Mouse (Mus musculus) liver, adult (tissue): Measurements from ENCODE around the gene Ints5.

Experiments
- GATA4 ChIP-seq: IDR thresholded peaks from 2 replicates; pipeline ENCODE4 v1.6.1; 2014; ENCODE audit warnings: mild to moderate bottlenecking, low read length; ENCODE audit not compliant: insufficient replicate concordance

Gene Ints5

DNA sequence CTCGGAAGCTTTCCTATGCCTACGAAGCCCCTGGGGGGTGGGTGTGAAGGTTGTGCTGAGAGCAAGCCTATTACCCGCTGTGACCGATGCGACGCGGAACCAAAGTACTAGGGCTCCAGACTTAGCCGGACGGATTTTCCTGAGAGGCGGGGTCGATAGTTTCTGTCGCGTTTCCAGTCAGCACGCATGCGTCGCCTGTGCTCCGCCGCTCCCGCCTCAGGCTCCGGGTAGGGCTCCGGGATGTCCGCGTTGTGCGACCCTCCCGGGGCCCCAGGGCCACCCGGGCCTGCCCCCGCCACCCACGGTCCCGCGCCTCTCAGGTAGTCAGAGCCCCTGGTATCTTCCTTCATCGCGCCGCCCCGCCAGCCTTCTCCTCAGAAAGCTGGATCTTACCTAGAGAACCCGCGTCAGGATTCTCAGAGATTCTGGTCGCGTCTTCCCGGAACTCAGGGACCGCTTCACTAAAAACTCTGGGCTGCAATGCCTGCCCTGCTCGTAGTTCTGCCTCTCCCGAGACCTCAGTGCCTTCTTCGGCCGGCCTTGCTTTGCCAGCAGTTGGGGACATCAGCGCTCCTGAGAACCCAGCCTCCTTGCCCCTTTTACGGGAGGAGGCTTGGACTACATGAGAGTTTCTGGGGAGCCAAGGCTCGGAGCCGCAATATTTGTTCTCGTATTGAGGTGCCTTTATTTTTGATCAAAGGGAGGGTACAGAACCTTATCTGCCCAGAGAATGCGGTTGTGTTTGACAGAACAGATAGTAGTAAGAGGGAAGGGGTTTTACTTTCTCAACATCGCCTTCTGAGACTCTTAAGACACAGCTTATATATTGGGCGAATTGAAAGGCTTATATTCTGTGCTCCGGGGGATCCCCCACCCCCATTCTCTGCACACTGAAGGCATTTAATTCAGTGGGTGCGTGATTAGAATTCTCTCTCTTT lies at the start of gene Ints5:
Ints5 (plus strand) TSS at position 177 of the 938 bp plus-strand sequence.
- no peak for TF ChIP-seq GATA4

DNA sequence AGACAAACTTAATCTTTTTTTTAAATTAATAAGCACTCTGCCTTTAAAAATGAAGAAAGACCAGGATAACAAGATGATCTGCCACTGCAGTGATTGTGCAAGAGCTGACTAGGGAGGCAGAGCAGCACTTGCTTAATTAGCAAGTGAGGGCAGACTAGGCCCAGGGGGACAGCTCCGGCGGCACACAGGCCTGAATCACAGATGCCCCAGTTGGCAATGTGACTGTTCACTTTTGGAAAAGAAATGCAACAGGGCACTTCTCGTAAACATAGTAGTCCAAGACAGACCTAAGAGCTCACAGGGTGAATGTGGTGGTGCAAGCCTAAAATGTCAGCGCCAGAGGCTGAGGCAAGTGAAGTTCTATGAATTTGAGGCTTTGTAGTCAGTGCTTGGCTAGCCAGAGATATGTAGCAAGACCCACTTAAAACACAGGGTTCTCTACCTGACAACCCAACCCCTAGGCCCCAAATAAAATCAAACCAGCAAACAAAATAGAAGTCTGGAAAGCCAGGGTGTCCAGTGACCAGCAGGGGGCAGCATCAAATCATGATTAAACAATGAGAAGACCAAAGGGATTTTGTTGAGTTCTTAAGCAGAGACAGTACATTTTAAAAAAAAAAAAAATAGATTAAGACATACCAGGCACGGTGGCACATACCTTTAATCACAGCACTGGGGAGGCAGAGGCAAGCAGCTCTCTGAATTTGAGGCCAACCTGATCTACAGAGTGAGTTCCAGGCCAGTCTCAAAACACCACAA lies 48.3 kb upstream of the Ints5 start:
- no peak for TF ChIP-seq GATA4

DNA sequence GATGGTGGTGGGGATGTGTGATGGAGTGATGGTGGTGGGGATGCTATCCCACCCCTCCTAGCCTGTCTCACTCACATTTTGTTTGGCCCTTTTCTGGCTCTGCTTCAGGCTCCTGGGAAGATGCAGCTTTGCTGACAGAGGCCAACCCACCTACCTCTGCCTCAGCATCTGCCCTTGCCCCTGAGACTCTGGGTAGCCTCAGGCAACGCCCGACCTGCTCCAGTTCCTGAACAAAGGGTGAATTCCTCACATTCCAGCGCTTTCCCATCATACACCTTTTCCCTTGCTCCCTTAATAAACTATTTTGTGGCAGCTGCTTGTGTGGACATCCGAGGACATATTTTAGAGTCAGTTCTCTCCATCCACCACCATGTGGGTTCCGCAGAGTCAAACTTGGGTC lies 44.4 kb upstream of the Ints5 start:
- TF ChIP-seq GATA4 = no peak

DNA sequence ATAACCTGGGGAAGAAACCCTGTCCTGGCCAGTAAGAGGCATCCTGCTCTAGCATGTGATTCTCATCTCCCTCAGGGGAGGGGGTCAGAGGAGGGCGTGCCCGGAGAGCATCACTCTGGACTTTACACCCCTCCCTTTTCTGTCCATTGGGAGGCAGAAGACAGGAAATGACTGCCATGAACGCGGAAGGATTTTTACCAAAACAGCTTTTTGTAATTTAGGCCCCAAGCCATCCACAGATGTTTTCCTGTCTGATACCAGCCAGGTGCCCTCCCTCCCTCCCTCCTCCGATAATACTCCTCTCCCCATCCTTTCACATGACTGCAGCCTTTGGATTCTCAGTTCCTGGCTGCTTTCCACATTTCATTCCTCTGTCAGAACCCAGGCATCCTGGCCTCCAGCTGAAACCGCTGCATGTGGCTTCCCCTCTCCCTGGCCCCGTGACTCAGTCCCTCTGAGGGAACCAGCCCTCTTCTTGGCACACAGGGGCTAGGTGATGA lies 42.4 kb upstream of the Ints5 start, which contains the start of gene Lrrn4cl:
Lrrn4cl (plus strand) TSS at position 367 of the 500 bp plus-strand sequence.
- no peak for TF ChIP-seq GATA4

DNA sequence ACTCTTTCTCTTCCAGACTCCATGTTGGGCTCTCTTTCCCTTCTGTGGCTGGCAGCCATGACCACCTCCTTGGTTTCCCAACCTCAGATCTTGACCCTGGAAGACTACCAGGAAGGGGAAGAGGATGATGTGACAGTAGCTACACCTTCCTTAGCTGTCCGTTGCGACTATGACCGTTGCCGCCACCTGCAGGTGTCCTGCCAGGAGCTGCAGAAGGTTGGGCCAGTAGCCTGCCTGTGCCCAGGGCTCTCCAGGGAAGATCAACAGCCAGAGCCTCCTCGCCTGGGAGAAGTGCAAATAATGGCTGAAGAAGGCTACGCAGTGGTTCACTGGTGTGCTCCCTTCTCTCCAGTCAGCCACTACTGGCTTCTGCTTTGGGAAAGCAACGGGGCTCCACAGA lies 41.2 kb upstream of the Ints5 start:
- TF ChIP-seq GATA4 = no peak

DNA sequence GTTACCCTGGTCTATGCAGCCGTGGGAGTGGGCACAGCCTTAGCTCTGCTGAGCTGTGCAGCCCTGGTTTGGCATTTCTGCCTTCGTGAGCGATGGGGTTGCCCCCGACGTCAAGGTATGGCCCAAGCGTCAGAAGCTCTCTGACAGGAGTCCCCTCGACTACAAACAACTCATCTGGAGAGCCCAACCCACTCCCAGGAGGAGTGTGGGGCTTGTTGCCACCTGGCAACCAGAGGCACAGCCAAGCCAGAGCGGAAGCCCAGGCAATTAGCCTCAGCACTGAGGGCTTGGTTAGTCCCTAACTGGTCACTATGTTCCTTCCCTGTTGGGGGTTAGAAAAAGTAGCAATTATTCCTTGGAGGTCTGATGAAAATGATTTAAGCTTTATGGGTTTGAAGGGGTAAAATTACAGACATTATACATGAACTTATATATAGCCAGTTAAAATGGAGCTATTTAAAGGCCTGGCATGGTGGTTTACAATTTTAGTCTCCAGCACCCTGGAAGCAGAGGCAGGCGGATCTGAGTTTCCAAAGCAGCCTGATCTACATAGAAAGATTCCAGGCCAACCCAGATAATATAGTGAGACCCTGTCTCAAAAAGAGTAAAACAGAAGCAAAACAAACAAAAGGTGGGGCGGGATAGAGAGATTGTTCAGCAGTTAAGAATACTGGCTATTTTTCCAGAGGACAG lies 40.4 kb upstream of the Ints5 start:
- TF ChIP-seq GATA4 = no peak

DNA sequence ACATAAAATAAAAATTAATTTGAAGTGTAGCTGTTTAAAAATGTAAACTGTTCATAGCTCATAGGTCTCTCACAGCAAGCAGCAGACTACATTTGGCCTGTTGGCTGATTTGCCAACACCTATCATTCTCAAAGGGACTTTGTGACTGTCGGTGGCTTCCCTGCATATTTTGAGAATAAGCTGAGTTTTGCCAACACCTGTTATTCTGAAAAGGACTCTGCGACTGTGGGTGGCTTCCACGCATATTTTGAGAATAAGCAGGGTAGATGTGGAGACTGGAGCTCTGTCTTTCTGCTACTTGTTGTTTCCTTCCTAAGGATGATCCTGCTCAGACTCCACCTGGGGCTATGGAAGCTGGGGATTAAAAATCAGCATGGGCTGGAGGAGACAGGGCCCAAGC lies 39.7 kb upstream of the Ints5 start:
- TF ChIP-seq GATA4 = no peak

DNA sequence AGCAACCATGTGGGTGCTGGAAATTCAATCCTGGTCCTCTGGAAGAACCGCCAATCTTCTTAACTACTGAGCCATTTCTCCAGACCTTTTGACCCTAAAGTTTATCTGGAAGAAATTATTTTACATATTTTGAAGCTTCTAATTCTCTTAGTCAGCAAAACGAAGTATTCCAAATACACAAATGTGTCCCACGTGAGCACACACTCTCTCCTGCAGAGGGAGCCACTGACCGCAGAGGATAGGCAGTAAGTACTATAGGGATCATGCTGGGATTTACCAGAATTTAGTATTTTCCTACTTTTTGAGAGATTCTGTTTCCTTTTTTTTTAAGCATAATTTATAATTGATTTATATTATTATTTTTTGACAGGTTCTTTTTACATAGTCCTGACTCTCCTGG lies 35.1 kb upstream of the Ints5 start:
- TF ChIP-seq GATA4 = no peak

DNA sequence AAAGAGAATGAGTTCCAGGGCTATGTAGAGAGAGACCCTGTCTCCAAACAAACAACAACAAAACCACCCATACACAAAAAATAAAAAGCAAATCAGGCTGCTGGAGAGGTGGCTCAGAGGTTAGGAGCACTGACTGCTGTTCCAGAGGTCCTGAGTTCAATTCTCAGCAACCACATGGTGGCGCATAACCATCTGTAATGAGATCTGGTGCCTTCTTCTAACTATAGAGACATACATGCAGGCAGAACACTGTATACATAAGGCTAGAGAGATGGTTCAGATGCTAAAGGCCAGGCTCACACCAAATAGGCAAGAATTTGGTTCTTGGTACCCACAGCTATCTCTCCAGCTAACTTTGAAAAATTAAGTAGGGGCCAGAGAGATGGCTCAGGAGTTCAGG lies 33.8 kb upstream of the Ints5 start:
- TF ChIP-seq GATA4 = no peak

DNA sequence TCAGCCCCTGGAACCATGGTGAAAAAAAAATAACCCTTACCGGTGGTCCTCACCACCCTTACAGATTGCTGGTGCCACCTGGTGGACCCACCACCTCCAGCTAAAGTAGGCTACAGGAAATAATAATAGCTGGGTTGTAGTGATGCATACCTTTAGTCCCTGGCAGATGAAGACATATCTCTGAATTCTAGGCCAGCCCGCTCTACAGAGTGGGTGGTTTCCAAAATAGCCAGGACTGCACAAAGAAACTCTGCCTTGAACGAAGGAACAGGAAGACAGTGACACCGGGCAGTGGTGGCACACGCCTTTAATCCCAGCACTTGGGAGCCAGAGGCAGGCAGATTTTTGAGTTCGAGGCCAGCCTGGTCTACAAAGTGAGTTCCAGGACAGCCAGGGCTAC lies 28.5 kb upstream of the Ints5 start:
- no peak for TF ChIP-seq GATA4

DNA sequence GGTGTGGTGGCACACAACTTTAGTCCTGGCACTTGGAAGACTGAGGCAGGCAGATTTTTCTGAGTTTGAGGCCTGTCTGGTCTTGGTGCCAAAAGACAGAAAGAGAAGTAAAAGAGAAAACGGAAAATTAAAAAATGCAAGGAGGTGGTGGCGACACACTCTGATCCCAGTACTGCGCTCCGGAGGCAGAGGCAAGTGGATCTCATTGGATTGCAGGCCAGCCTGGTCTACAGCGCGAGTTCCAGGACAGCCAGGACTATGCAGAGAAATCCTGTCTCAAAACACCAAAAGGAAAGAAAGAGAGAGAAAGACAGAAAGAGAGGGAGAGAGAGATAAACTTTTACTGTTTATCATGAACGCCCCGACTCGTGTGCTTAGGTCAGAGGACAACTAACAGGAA lies 22.0 kb upstream of the Ints5 start:
- no peak for TF ChIP-seq GATA4

DNA sequence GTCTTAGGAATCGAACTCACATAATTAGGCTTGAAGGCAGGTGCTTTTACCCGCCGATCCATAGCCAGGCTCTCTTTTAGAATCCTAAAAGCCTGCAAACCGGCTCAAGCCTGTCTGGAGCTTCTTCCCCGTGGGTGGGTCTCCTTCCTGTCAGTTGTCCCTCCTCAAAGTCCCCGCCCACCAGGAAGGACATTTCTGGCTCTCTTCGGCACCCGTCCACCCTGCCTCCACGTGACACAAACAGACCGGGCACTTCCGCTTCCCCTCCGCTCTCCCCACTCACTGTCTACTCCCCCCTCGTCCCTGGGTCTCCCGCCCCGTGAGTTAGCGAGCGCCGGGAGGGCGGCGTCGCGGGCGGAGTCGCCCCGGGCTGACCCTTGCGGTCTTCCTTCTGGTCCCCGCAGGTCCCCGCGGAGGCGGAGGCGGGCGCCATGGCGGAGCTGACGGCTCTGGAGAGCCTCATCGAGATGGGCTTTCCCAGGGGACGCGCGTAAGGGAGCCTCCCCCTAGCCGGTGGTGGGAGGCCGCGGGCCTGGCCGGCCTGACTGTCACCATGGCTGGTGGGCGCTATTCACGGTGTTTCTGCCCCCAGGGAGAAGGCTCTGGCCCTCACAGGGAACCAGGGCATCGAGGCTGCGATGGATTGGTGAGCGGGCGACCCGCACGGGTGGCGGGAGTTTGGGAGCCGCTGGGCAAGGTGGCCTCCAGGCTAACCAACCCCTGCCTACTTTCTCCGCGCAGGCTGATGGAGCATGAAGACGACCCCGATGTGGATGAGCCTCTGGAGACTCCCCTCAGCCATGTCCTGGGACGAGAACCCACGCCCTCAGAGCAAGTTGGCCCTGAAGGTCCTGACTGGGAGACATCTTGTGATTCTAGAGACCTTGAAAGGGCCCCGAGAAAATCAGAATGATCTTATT lies 21.3 kb upstream of the Ints5 start, which contains the start of gene Ubxn1:
Ubxn1 (plus strand) TSS at position 230 of the 920 bp plus-strand sequence.
- peak; percentile 16; the same call in 1 of the 2 replicates for TF ChIP-seq GATA4

DNA sequence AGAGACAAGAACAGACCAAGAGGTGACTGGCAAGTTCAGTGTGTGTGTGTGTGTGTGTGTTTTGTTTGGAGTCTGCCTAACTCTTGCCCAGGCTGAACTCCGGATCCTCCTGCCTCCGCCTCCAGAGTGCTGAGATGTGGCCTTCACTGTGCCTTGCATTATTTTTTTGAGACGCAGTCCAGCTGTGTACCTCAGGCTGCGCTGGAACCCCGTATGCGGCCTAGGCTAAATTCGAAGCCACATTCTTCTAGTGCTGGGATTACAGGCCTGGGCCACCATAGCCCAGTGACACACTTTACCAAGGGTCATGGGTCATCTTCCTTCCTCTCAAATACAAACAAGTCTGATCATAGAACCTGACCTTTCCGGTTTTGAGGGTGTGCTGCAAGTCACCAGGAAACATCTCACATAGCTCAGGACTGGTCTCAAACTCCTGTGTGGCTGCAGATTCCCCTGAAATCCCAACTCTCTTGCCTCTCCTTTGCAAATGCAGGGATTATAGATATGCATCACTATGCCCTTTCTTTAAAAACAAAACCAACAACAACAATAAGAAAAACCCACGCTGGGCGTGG lies 20.5 kb upstream of the Ints5 start:
- no peak for TF ChIP-seq GATA4

DNA sequence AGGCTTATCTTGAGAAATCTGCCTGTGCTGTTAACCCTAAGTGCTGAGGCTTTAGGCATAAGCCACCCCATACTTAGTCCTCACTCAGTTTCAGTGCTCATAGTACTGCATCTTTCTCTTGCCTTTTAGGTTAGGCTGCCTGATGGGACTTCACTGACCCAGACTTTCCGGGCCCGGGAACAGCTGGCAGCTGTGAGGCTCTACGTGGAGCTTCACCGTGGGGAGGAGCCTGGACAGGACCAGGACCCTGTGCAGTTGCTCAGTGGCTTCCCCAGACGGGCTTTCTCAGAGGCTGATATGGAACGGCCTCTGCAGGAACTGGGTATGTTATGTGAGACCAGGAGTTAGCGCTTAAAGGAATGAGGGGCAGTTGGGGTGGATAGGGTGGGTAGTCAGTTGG lies 17.8 kb upstream of the Ints5 start:
- no peak for TF ChIP-seq GATA4

DNA sequence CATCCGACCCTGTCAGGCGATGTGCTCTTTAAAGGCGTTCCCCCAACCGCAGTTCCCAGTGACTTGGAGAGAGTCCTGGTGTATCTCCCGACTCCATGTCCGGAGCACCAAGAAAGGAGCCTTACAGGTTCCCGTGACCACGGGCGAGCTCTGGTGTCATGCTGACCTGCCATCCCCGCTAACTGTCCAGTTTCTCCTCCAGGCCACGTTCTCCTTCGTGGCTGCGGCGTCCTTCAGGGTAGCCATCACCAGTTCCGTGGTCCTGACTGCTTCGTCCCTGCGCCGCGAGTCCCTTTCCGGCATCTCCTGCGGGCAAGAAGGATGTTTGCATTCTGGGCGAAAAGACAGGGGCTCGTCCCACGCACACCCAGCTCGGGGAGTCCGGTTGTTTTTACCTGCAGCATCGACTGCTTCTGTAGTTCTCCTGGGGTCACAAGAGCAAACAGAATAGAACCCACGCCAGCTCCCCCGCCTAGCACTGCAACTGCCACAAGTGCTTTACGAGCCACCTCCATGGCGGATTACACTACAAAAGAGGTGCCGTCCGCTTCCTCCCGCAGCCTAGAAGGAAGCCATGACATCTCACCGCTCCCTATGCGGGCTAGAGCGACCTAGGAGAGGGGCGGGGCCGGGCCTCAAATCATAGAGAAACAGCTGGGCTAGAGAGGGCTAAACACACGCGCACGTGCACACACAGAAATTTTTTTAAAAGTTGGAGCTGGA lies 12.3 kb upstream of the Ints5 start, which contains the start of gene Uqcc3:
Uqcc3 (minus strand) TSS at position 613 of the 723 bp plus-strand sequence.
- no peak for TF ChIP-seq GATA4
